Mouse (Mus musculus) embryonic facial prominence, embryonic 12.5 days (tissue): Measurements from ENCODE around the gene Zfp768. TPM values are rescaled to one million over a fixed set of nuclear protein-coding genes. Genes with fewer than 3 reads are reported as not detected.

Experiments
- ATAC-seq: fragments of 200-750 bp; cut with Nextera tagmentation; 2 replicates; pipeline ENCODE4 v1.8.0; 2017; ENCODE audit not compliant: insufficient number of reproducible peaks, insufficient read depth, low FRiP score, low TSS enrichment
- H3K27ac ChIP-seq: fragments of 300-500 bp; sonication (generic); 2 replicates; pipeline ENCODE4 v1.5.1; 2016; ENCODE audit warnings: mild to moderate bottlenecking
- H3K27me3 ChIP-seq: fragments of 300-500 bp; sonication (generic); 2 replicates; pipeline ENCODE4 v1.6.1; 2016; ENCODE audit warnings: mild to moderate bottlenecking, moderate library complexity
- H3K36me3 ChIP-seq: fragments of 300-500 bp; sonication (generic); 2 replicates; pipeline ENCODE4 v1.6.1; 2016; ENCODE audit warnings: mild to moderate bottlenecking
- H3K4me1 ChIP-seq: fragments of 300-500 bp; sonication (generic); 2 replicates; pipeline ENCODE4 v1.6.1; 2016
- H3K4me2 ChIP-seq: fragments of 300-500 bp; sonication (generic); replicated peaks from 2 replicates; pipeline ENCODE4 v1.6.1; 2016; ENCODE audit warnings: mild to moderate bottlenecking, moderate library complexity
- H3K4me3 ChIP-seq: fragments of 300-500 bp; sonication (generic); 2 replicates; pipeline ENCODE4 v1.5.1; 2016; ENCODE audit warnings: mild to moderate bottlenecking
- H3K9ac ChIP-seq: fragments of 300-500 bp; sonication (generic); 2 replicates; pipeline ENCODE4 v1.6.1; 2016; ENCODE audit warnings: mild to moderate bottlenecking, moderate library complexity
- H3K9me3 ChIP-seq: fragments of 300-500 bp; sonication (generic); 2 replicates; pipeline ENCODE4 v1.6.1; 2016; ENCODE audit warnings: mild to moderate bottlenecking, moderate library complexity
- WGBS: fragments of 180-500 bp; shearing (Covaris S2); methylation state at CpG from one replicate; pipeline ENCODE4 v1.1.7; 2016; 5-methylcytosine and 5-hydroxymethylcytosine counted together
- polyA plus RNA-seq: library from polyadenylated mRNA; unstranded; fragments of >200 nt; fragmentation: Nextera tagmentation; extraction: Ambion mirVana; gene quantifications from 2 replicates; pipeline ENCODE4 v1.2.1, GENCODE M21; 2016

Zfp768 gene
- polyA plus RNA-seq, 1 experiment from 2014 or later, result 22.3 TPM

- Histone ChIP-seq H3K27me3 (no peaks in the 10 kb centered on the region), H3K9ac (no peak overlapping the region), H3K9me3 (no peaks in the 10 kb centered on the region), H3K4me1 (no peaks in the 10 kb centered on the region), H3K27ac (no peak overlapping the region), H3K36me3 (no peaks in the 10 kb centered on the region), H3K4me2 (no peak overlapping the region), H3K4me3 (no peak overlapping the region)
- WGBS, result 80% methylated on average over 6 of the region's 6 CpGs
- ATAC-seq, result no peak
These were observed 12.1 kb downstream of the Zfp768 start for GRCm38 (mm10) chr7:127333240-127333639.

GRCm38 (mm10) chr7:127326685-127327084 lies 18.7 kb downstream of the Zfp768 start:
- Histone ChIP-seq H3K4me2 (no peak overlapping the region), H3K4me3 (no peak overlapping the region), H3K27me3 (no peaks in the 10 kb centered on the region), H3K36me3 (no peaks in the 10 kb centered on the region), H3K4me1 (no peaks in the 10 kb centered on the region), H3K9me3 (no peaks in the 10 kb centered on the region), H3K9ac (no peak overlapping the region), H3K27ac (no peak overlapping the region)
- WGBS, result 83% methylated on average over 2 of the region's 2 CpGs
- no peak for ATAC-seq

GRCm38 (mm10) chr7:127325550-127325949 lies 19.8 kb downstream of the Zfp768 start:
- Histone ChIP-seq H3K9me3 (no peaks in the 10 kb centered on the region), H3K9ac (no peak overlapping the region), H3K4me2 (no peak overlapping the region), H3K27me3 (no peaks in the 10 kb centered on the region), H3K4me3 (no peak overlapping the region), H3K4me1 (no peaks in the 10 kb centered on the region), H3K27ac (no peak overlapping the region), H3K36me3 (no peaks in the 10 kb centered on the region)
- WGBS, result 85% methylated on average over 8 of the region's 8 CpGs
- no peak for ATAC-seq

DNA sequence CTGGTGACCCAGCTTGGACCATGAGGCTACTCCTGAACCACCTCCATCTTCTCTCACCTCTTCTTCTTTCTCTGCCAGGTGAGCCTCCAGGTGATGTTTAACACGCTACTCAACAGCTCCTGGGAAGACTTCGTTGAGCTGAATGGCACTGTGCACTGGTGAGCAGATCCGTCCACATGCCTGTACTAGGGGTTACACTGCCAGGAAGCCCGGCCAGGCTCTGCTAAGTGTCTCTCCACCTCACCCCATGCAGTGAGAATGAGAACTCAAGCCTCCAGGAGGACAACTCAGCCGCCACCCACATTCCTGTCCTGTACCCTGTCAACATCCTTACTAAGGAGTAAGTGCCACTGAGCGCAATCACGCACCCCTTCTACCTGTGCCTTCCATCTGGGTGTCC lies 20.4 kb downstream of the Zfp768 start:
- no peak overlapping the region for H3K4me2 ChIP-seq
- H3K9ac ChIP-seq, result no peak overlapping the region
- no peak overlapping the region for H3K27ac ChIP-seq
- H3K9me3 ChIP-seq, result no peaks in the 10 kb centered on the region
- ATAC-seq, result no peak
- H3K4me3 ChIP-seq, result no peak overlapping the region
- WGBS, result 84% methylated on average over 7 of the region's 7 CpGs
- H3K4me1 ChIP-seq, result no peaks in the 10 kb centered on the region
- H3K36me3 ChIP-seq, result no peaks in the 10 kb centered on the region
- no peaks in the 10 kb centered on the region for H3K27me3 ChIP-seq

DNA sequence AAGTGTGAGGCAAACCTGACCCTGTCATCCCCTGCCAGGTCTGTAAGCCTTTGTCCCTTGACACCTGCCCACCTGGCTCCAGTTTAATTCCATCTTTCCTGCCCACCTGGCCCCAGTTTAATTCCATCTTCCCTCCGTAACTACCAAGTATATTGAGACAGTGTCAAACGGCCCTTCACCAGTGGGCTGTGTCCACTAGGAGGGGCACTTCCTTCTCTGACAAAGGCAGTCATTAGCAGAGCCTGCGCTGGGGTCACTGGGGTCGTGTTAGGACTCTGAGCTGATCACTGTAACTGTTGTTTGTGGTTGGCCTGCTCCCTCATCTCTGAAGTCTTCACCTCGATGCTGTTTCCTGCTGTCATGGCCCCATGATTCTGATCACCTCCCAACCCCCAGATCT lies 23.3 kb downstream of the Zfp768 start:
- H3K9me3 ChIP-seq, result no peaks in the 10 kb centered on the region
- H3K9ac ChIP-seq, result no peak overlapping the region
- no peak for ATAC-seq
- no peak overlapping the region for H3K27ac ChIP-seq
- 35% methylated on average over 5 of the region's 5 CpGs for WGBS
- H3K36me3 ChIP-seq, result no peaks in the 10 kb centered on the region
- H3K4me1 ChIP-seq, result no peaks in the 10 kb centered on the region
- H3K4me3 ChIP-seq, result no peak overlapping the region
- H3K4me2 ChIP-seq, result no peak overlapping the region
- no peaks in the 10 kb centered on the region for H3K27me3 ChIP-seq

GRCm38 (mm10) chr7:127321106-127321505 lies 24.3 kb downstream of the Zfp768 start:
- Histone ChIP-seq H3K9ac (no peak overlapping the region), H3K27me3 (no peaks in the 10 kb centered on the region), H3K9me3 (no peaks in the 10 kb centered on the region), H3K36me3 (no peaks in the 10 kb centered on the region), H3K27ac (no peak overlapping the region), H3K4me1 (no peaks in the 10 kb centered on the region), H3K4me3 (no peak overlapping the region), H3K4me2 (no peak overlapping the region)
- no peak for ATAC-seq
- WGBS, result 75% methylated on average over 4 of the region's 4 CpGs

GRCm38 (mm10) chr7:127313912-127314311 lies 31.5 kb downstream of the Zfp768 start:
- H3K27ac ChIP-seq, result no peak overlapping the region
- H3K36me3 ChIP-seq, result no peaks in the 10 kb centered on the region
- no peak overlapping the region for H3K4me2 ChIP-seq
- WGBS, result 33% methylated on average over 8 of the region's 8 CpGs
- no peak for ATAC-seq
- H3K4me3 ChIP-seq, result no peak overlapping the region
- H3K9me3 ChIP-seq, result no peaks in the 10 kb centered on the region
- no peaks in the 10 kb centered on the region for H3K4me1 ChIP-seq
- no peak overlapping the region for H3K9ac ChIP-seq
- H3K27me3 ChIP-seq, result no peaks in the 10 kb centered on the region

DNA sequence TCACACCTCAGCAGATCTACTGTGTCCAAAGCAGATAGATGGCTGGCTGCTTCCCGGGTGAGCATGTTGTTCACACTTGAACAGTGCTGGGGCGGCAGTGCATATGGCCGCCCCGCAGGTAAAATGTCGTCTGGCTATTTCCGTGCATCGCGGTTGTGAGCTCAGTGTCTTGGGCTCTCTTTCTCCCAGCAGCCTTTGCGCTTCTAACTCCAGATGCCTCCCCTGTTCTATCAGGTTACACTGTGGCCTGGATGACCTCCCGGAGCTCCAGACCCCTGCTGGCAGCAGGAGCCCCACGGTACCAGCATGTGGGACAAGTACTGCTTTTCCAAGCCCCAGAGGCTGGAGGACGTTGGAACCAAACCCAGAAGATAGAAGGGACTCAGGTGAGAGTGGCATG lies 35.4 kb downstream of the Zfp768 start:
- no peak for ATAC-seq
- 60% methylated on average over 12 of the region's 12 CpGs for WGBS
- Histone ChIP-seq H3K27me3 (no peaks in the 10 kb centered on the region), H3K9ac (no peak overlapping the region), H3K36me3 (no peaks in the 10 kb centered on the region), H3K9me3 (no peaks in the 10 kb centered on the region), H3K4me3 (no peak overlapping the region), H3K27ac (no peak overlapping the region), H3K4me1 (no peaks in the 10 kb centered on the region), H3K4me2 (no peak overlapping the region)

- H3K27ac ChIP-seq, result no peak overlapping the region
- no peak for ATAC-seq
- WGBS, result 78% methylated on average over 4 of the region's 4 CpGs
- H3K4me3 ChIP-seq, result no peak overlapping the region
- H3K9me3 ChIP-seq, result no peaks in the 10 kb centered on the region
- H3K27me3 ChIP-seq, result no peaks in the 10 kb centered on the region
- no peak overlapping the region for H3K9ac ChIP-seq
- no peak overlapping the region for H3K4me2 ChIP-seq
- no peaks in the 10 kb centered on the region for H3K36me3 ChIP-seq
- H3K4me1 ChIP-seq, result no peaks in the 10 kb centered on the region
These were observed 36.5 kb downstream of the Zfp768 start for GRCm38 (mm10) chr7:127308887-127309286.

GRCm38 (mm10) chr7:127308431-127308830 lies 37.0 kb downstream of the Zfp768 start:
- no peaks in the 10 kb centered on the region for H3K36me3 ChIP-seq
- no peak overlapping the region for H3K9ac ChIP-seq
- no peak for ATAC-seq
- H3K4me1 ChIP-seq, result no peaks in the 10 kb centered on the region
- H3K4me2 ChIP-seq, result no peak overlapping the region
- no peak overlapping the region for H3K27ac ChIP-seq
- no peaks in the 10 kb centered on the region for H3K27me3 ChIP-seq
- H3K9me3 ChIP-seq, result no peaks in the 10 kb centered on the region
- 84% methylated on average over 2 of the region's 2 CpGs for WGBS
- no peak overlapping the region for H3K4me3 ChIP-seq

- no peaks in the 10 kb centered on the region for H3K4me1 ChIP-seq
- H3K9ac ChIP-seq, result no peak overlapping the region
- H3K27me3 ChIP-seq, result no peaks in the 10 kb centered on the region
- no peaks in the 10 kb centered on the region for H3K36me3 ChIP-seq
- no peak for ATAC-seq
- WGBS, result 94% methylated on average over 5 of the region's 5 CpGs
- H3K9me3 ChIP-seq, result no peaks in the 10 kb centered on the region
- H3K27ac ChIP-seq, result no peak overlapping the region
- no peak overlapping the region for H3K4me2 ChIP-seq
- no peak overlapping the region for H3K4me3 ChIP-seq
These were observed 47.7 kb downstream of the Zfp768 start for GRCm38 (mm10) chr7:127297586-127298193.

- no peak for ATAC-seq
- WGBS, result 79% methylated on average over 5 of the region's 5 CpGs
- Histone ChIP-seq H3K27ac (no peak overlapping the region), H3K9ac (no peak overlapping the region), H3K4me1 (no peaks in the 10 kb centered on the region), H3K9me3 (no peaks in the 10 kb centered on the region), H3K27me3 (no peaks in the 10 kb centered on the region), H3K4me2 (no peak overlapping the region), H3K4me3 (no peak overlapping the region), H3K36me3 (no peaks in the 10 kb centered on the region)
These were observed 48.4 kb downstream of the Zfp768 start for GRCm38 (mm10) chr7:127296786-127297555.
